Mouse (Mus musculus) MEL (cell line): ENCODE data around the gene Hoxc6. TPM values are rescaled to one million over a fixed set of nuclear protein-coding genes. Genes with fewer than 3 reads are reported as not detected.

Experiments
- DNase-seq: peaks from one replicate; pipeline ENCODE4 v3.0.0; 2011; ENCODE audit warnings: low read depth, low spot score
- H3K27ac ChIP-seq: 2 replicates; pipeline ENCODE4 v1.5.1; 2012; ENCODE audit warnings: low read depth, mild to moderate bottlenecking, control low read depth, low read length, moderate library complexity; ENCODE audit not compliant: control insufficient read depth
- H3K27me3 ChIP-seq, 2 experiments: fragments of 150-350 bp in 1 of 2; sonication (generic) in 1 of 2; 2 replicates each; pipeline ENCODE4 v1.6.1; 2012; ENCODE audit warnings: low read length in 2 of 2, mild to moderate bottlenecking in 2 of 2, improper control_type of control experiment in 1 of 2, moderate library complexity in 1 of 2; ENCODE audit not compliant: insufficient read depth in 2 of 2, control insufficient read depth in 1 of 2
- H3K36me3 ChIP-seq, 2 experiments: 2 replicates each; pipeline ENCODE4 v1.6.1; 2012 to 2014; ENCODE audit warnings: low read length in 2 of 2, improper control_type of control experiment in 1 of 2, inconsistent platforms in 1 of 2, mild to moderate bottlenecking in 1 of 2; ENCODE audit not compliant: insufficient read depth in 2 of 2, control insufficient read depth in 1 of 2
- H3K4me1 ChIP-seq, 2 experiments: fragments of 150-350 bp in 1 of 2; sonication (generic) in 1 of 2; 2 replicates each; pipeline ENCODE4 v1.6.1; 2012; ENCODE audit warnings: low read length in 2 of 2, improper control_type of control experiment in 1 of 2, mild to moderate bottlenecking in 1 of 2; ENCODE audit not compliant: insufficient read depth in 2 of 2, control insufficient read depth in 1 of 2
- H3K4me3 ChIP-seq, 2 experiments: fragments of 150-350 bp in 1 of 2; sonication (generic) in 1 of 2; 2 replicates each; pipeline ENCODE4 v1.5.1; 2012; ENCODE audit warnings: low read depth in 2 of 2, low read length in 2 of 2, mild to moderate bottlenecking in 2 of 2, moderate library complexity in 2 of 2, control low read depth in 1 of 2, improper control_type of control experiment in 1 of 2; ENCODE audit not compliant: control insufficient read depth in 1 of 2, insufficient read depth in 1 of 2
- H3K79me2 ChIP-seq: 2 replicates; pipeline ENCODE4 v1.6.1; 2012; ENCODE audit warnings: mild to moderate bottlenecking, low read length, moderate library complexity; ENCODE audit not compliant: control insufficient read depth, poor library complexity, insufficient read depth
- H3K9ac ChIP-seq: 2 replicates; pipeline ENCODE4 v1.6.1; 2012; ENCODE audit warnings: low read depth, mild to moderate bottlenecking, control low read depth, low read length, moderate library complexity; ENCODE audit not compliant: control insufficient read depth, poor library complexity, severe bottlenecking
- H3K9me3 ChIP-seq: fragments of 150-350 bp; sonication (generic); replicated peaks from 2 replicates; pipeline ENCODE4 v1.6.1; 2012; ENCODE audit warnings: mild to moderate bottlenecking, low read length, improper control_type of control experiment, moderate library complexity; ENCODE audit not compliant: insufficient read depth
- BHLHE40 ChIP-seq: IDR thresholded peaks from 2 replicates; pipeline ENCODE4 v1.6.1; 2012; ENCODE audit warnings: low read depth, mild to moderate bottlenecking, inconsistent platforms, low read length, improper control_type of control experiment, borderline replicate concordance
- CHD1 ChIP-seq: IDR thresholded peaks from 2 replicates; pipeline ENCODE4 v1.6.1; 2012; ENCODE audit warnings: low read depth, mild to moderate bottlenecking, inconsistent platforms, low read length, improper control_type of control experiment
- CHD2 ChIP-seq: IDR thresholded peaks from 2 replicates; pipeline ENCODE4 v1.6.1; 2011; ENCODE audit warnings: low read length, improper control_type of control experiment
- CTCF ChIP-seq, 3 experiments: IDR thresholded peaks in 2 of 3; conservative IDR thresholded peaks in 1 of 3; 2 replicates each; pipeline ENCODE4 v1.5.1; 2011 to 2012; ENCODE audit warnings: low read length in 3 of 3, low read depth in 2 of 3, mild to moderate bottlenecking in 2 of 3, improper control_type of control experiment in 1 of 3, inconsistent platforms in 1 of 3, mixed read lengths in 1 of 3, moderate library complexity in 1 of 3; ENCODE audit not compliant: control insufficient read depth in 1 of 3, insufficient read depth in 1 of 3, poor library complexity in 1 of 3, severe bottlenecking in 1 of 3
- EP300 ChIP-seq, 2 experiments: IDR thresholded peaks; 2 replicates each; pipeline ENCODE4 v1.6.1; 2011; ENCODE audit warnings: improper control_type of control experiment in 2 of 2, low read length in 2 of 2, low read depth in 1 of 2, mild to moderate bottlenecking in 1 of 2
- ETS1 ChIP-seq: IDR thresholded peaks from 2 replicates; pipeline ENCODE4 v1.6.1; 2012; ENCODE audit warnings: low read depth, mild to moderate bottlenecking, inconsistent platforms, low read length, improper control_type of control experiment, moderate library complexity
- GABPA ChIP-seq: IDR thresholded peaks from 2 replicates; pipeline ENCODE4 v1.6.1; 2012; ENCODE audit warnings: low read depth, mild to moderate bottlenecking, inconsistent platforms, low read length, improper control_type of control experiment, moderate library complexity
- KAT2A ChIP-seq: conservative IDR thresholded peaks from 2 replicates; pipeline ENCODE4 v1.6.1; 2012; ENCODE audit warnings: low read depth, low read length, improper control_type of control experiment, inconsistent platforms
- MAFK ChIP-seq: IDR thresholded peaks from 2 replicates; pipeline ENCODE4 v1.6.1; 2011; ENCODE audit warnings: low read depth, mild to moderate bottlenecking, low read length, improper control_type of control experiment, borderline replicate concordance
- MAX ChIP-seq: IDR thresholded peaks from 2 replicates; pipeline ENCODE4 v1.6.1; 2011; ENCODE audit warnings: low read length, improper control_type of control experiment
- MEF2A ChIP-seq: IDR thresholded peaks from 2 replicates; pipeline ENCODE4 v1.6.1; 2014; ENCODE audit warnings: low read depth, mild to moderate bottlenecking, inconsistent platforms, low read length, improper control_type of control experiment; ENCODE audit not compliant: poor library complexity, insufficient replicate concordance, severe bottlenecking; ENCODE audit errors: extremely low read depth
- MYB ChIP-seq: IDR thresholded peaks from 2 replicates; pipeline ENCODE4 v1.6.1; 2011; ENCODE audit warnings: mild to moderate bottlenecking, low read depth, low read length, improper control_type of control experiment
- RAD21 ChIP-seq: IDR thresholded peaks from 2 replicates; pipeline ENCODE4 v1.6.1; 2011; ENCODE audit warnings: mild to moderate bottlenecking, low read depth, low read length, improper control_type of control experiment
- RCOR1 ChIP-seq: IDR thresholded peaks from 2 replicates; pipeline ENCODE4 v1.6.1; 2012; ENCODE audit warnings: low read depth, mild to moderate bottlenecking, inconsistent platforms, low read length, improper control_type of control experiment
- SMC3 ChIP-seq: IDR thresholded peaks from 2 replicates; pipeline ENCODE4 v1.6.1; 2011; ENCODE audit warnings: low read depth, low read length, improper control_type of control experiment
- TBP ChIP-seq: IDR thresholded peaks from 2 replicates; pipeline ENCODE4 v1.8.0; 2011; ENCODE audit warnings: low read depth, low read length, improper control_type of control experiment
- TCF12 ChIP-seq: IDR thresholded peaks from 2 replicates; pipeline ENCODE4 v1.6.1; 2014; ENCODE audit warnings: low read depth, mild to moderate bottlenecking, inconsistent platforms, low read length, improper control_type of control experiment, moderate library complexity
- UBTF ChIP-seq: IDR thresholded peaks from 2 replicates; pipeline ENCODE4 v1.6.1; 2012; ENCODE audit warnings: low read depth, mild to moderate bottlenecking, inconsistent platforms, low read length, improper control_type of control experiment, moderate library complexity, borderline replicate concordance; ENCODE audit not compliant: insufficient read depth
- USF2 ChIP-seq, 2 experiments: IDR thresholded peaks; 2 replicates each; pipeline ENCODE4 v1.6.1; 2011 to 2012; ENCODE audit warnings: improper control_type of control experiment in 2 of 2, low read length in 2 of 2, borderline replicate concordance in 1 of 2, inconsistent platforms in 1 of 2, low read depth in 1 of 2, mild to moderate bottlenecking in 1 of 2; ENCODE audit not compliant: insufficient read depth in 1 of 2
- ZC3H11A ChIP-seq: IDR thresholded peaks from 2 replicates; pipeline ENCODE4 v1.6.1; 2012; ENCODE audit warnings: low read depth, mild to moderate bottlenecking, inconsistent platforms, low read length, improper control_type of control experiment
- ZNF384 ChIP-seq: IDR thresholded peaks from 2 replicates; pipeline ENCODE4 v1.6.1; 2012; ENCODE audit warnings: low read depth, mild to moderate bottlenecking, inconsistent platforms, low read length, improper control_type of control experiment
- polyA plus RNA-seq, 2 experiments: library from polyadenylated mRNA; stranded (reverse) in 1 of 2; unstranded in 1 of 2; fragments of >175 nt in 1 of 2; fragments of >200 nt in 1 of 2; gene quantifications; 2 replicates each; pipeline versions ENCODE4 v1.2.1 to v1.2.4; 2012; ENCODE audit warnings: low replicate concordance in 2 of 2, low read depth in 1 of 2; ENCODE audit not compliant: insufficient read length in 2 of 2, insufficient read depth in 1 of 2, missing spikeins in 1 of 2
- total RNA-seq: library from RNA; depleted of rRNA; stranded (reverse); fragments of 300-350 nt; gene quantifications from 2 replicates; pipeline ENCODE4 v1.2.3, GENCODE M21; 2012

Hoxc6 gene
- total and polyA plus RNA-seq, 3 experiments = 2.3 to 9.4 TPM; not detected in 1

DNA sequence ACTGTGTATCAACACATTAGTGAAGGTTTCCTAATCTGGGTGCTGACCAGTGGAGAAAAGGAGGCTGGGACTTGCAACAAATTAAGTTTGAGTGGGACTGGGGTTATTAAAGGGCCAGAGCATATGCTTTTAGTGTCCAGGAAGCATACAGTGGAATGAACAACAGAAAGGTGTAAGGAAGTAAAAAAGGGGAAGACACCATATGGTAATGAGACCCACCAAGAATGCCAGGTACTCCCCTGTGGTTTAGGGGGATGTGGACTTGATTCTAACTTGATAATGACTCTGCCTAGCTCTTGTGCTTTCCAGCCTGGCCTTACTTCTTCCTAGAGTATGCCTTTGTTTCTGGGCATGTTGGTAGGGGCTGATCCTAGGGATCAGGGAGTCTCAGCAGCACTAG lies 55.2 kb downstream of the Hoxc6 start (continued):
- TF ChIP-seq GABPA = no peak
- no peak for TF ChIP-seq CTCF (IDR thresholded peaks at IDR 0.05 in 2 of 3, conservative IDR thresholded peaks at IDR 0.05 in 1 of 3; ENCODE audit: control insufficient read depth in 1 of 3, insufficient read depth in 1 of 3, low read depth in 2 of 3, low read length in 3 of 3, poor library complexity in 1 of 3, severe bottlenecking in 1 of 3)
- no peak for TF ChIP-seq MYB
- no peak for TF ChIP-seq ZC3H11A
- TF ChIP-seq BHLHE40 = no peak
- no peak for TF ChIP-seq CHD2
- TF ChIP-seq MEF2A = no peak
- no peak for TF ChIP-seq ZNF384
- peak; percentile 26 to 65; a peak in 3 of 4 replicates for TF ChIP-seq EP300 (IDR thresholded peaks at IDR 0.05; ENCODE audit: low read depth in 1 of 2, low read length in 2 of 2)

DNA sequence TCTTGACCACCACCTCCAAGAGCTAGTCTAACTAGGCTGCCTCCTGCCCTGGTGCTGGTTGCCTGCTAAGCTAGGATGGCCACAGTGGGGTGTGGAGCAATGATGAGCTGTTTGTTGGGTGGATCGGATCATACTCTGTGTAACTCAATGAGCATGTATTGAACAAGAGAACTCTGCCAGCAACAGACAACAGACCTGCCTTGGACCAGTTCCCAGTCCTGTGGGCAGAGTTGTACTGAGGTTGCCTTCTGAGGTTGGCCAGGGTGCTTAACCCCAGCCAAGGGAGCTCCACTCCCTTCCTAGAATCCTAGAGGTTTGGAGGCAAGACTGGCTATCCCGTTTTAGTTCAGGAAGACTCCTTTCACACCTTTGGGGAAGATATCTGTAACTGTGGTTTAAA lies 58.3 kb downstream of the Hoxc6 start:
- H3K79me2 ChIP-seq = no peaks in the 10 kb centered on the region
- no peaks in the 10 kb centered on the region for H3K9me3 ChIP-seq
- H3K4me1 ChIP-seq = peaks cover 2 to 4% of the 10 kb centered on the region in 2 experiments
- no peak for DNase-seq
- no peak overlapping the region for H3K27ac ChIP-seq
- H3K36me3 ChIP-seq = peaks cover 0 to 8% of the 10 kb centered on the region in 2 experiments; a peak in 2 of 4 replicates
- TF ChIP-seq RAD21 (no peak), BHLHE40 (no peak), TCF12 (no peak), KAT2A (no peak), RCOR1 (no peak), UBTF (no peak), ETS1 (no peak), MYB (no peak), MAFK (no peak), USF2 (IDR thresholded peaks at IDR 0.05; ENCODE audit: borderline replicate concordance in 1 of 2, insufficient read depth in 1 of 2, low read depth in 1 of 2, low read length in 2 of 2) (no peak), GABPA (no peak)
- H3K9ac ChIP-seq = no peak overlapping the region
- H3K27me3 ChIP-seq = no peaks in the 10 kb centered on the region
- H3K4me3 ChIP-seq = no peak overlapping the region

DNA sequence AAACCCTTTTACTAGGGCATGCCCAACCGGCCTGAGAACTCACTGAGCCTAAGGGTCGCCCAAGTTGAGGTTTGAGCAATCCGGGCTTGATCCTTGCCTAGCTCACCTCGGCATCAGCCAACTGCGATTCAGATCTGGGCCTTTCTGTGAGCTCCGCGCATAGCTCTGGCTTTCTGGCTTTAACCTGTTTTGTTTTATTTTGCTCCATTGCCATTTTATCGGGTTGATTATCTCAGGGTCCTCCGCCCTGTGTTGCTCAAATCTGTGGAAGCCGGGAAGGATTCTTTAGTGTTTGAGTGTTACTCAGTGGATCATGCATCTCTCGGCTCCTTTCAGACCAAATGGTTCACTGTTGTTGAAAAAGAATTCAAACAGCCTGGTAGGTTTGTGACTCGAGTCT lies 60.7 kb downstream of the Hoxc6 start:
- no peaks in the 10 kb centered on the region; a peak in 1 of 4 replicates for H3K4me1 ChIP-seq
- H3K79me2 ChIP-seq = no peaks in the 10 kb centered on the region
- no peak overlapping the region for H3K4me3 ChIP-seq
- TF ChIP-seq SMC3 (no peak), EP300 (IDR thresholded peaks at IDR 0.05; ENCODE audit: low read depth in 1 of 2, low read length in 2 of 2) (no peak), CHD1 (no peak), TBP (no peak), GABPA (no peak), ZNF384 (no peak), MAX (no peak), TCF12 (no peak)
- TF ChIP-seq, all 39 proteins: peak for 0
- H3K9ac ChIP-seq = no peak overlapping the region
- no peak for DNase-seq
- no peaks in the 10 kb centered on the region for H3K27me3 ChIP-seq
- no peaks in the 10 kb centered on the region for H3K9me3 ChIP-seq
- H3K36me3 ChIP-seq = peaks cover 0 to under 1% of the 10 kb centered on the region in 2 experiments; a peak in 2 of 4 replicates
- no peak overlapping the region for H3K27ac ChIP-seq
